Mouse (Mus musculus) ES-Bruce4 (cell line): ENCODE results near the gene Ciapin1. TPM values are rescaled to one million over a fixed set of nuclear protein-coding genes. Genes with fewer than 3 reads are reported as not detected.

Experiments used
- H3K27ac ChIP-seq: 2 replicates; pipeline ENCODE4 v1.5.1; 2012; ENCODE audit warnings: low read length, inconsistent platforms; ENCODE audit not compliant: insufficient read depth
- H3K27me3 ChIP-seq: 2 replicates; pipeline ENCODE4 v1.6.1; 2012; ENCODE audit warnings: mild to moderate bottlenecking, low read length, inconsistent platforms; ENCODE audit not compliant: control insufficient read depth, poor library complexity, insufficient read depth, severe bottlenecking
- H3K36me3 ChIP-seq: 2 replicates; pipeline ENCODE4 v1.6.1; 2012; ENCODE audit warnings: inconsistent platforms, mild to moderate bottlenecking, low read length, moderate library complexity; ENCODE audit not compliant: control insufficient read depth, poor library complexity, insufficient read depth, severe bottlenecking
- H3K4me1 ChIP-seq: one replicate; pipeline ENCODE4 v1.8.1; 2011; ENCODE audit warnings: low read length; ENCODE audit not compliant: control insufficient read depth, insufficient read depth
- H3K4me3 ChIP-seq: 2 replicates; pipeline ENCODE4 v1.5.1; 2011; ENCODE audit warnings: low read depth, mild to moderate bottlenecking, low read length
- H3K9ac ChIP-seq: 2 replicates; pipeline ENCODE4 v1.6.1; 2012; ENCODE audit warnings: low read depth, mild to moderate bottlenecking, inconsistent platforms; ENCODE audit not compliant: poor library complexity, severe bottlenecking
- H3K9me3 ChIP-seq: replicated peaks from 2 replicates; pipeline ENCODE4 v1.6.1; 2012; ENCODE audit warnings: mild to moderate bottlenecking, low read length, inconsistent platforms; ENCODE audit not compliant: control insufficient read depth, poor library complexity, insufficient read depth, severe bottlenecking
- CTCF ChIP-seq: IDR thresholded peaks from one replicate; pipeline ENCODE4 v1.8.1; 2011; ENCODE audit warnings: low read depth, low read length
- EP300 ChIP-seq: IDR thresholded peaks from 2 replicates; pipeline ENCODE4 v1.6.1; 2011; ENCODE audit warnings: low read depth, low read length; ENCODE audit not compliant: insufficient read depth
- POLR2A ChIP-seq: IDR thresholded peaks from one replicate; pipeline ENCODE4 v1.8.1; 2011; ENCODE audit warnings: low read length; ENCODE audit not compliant: insufficient read depth
- polyA plus RNA-seq: library from polyadenylated mRNA; stranded (reverse); fragments of >200 nt; gene quantifications from 2 replicates; pipeline ENCODE4 v1.2.4, GENCODE M21; 2011; ENCODE audit warnings: low read depth; ENCODE audit not compliant: missing spikeins, insufficient read depth, insufficient read length

Gene Ciapin1
- polyA plus RNA-seq, 1 experiment, result 75.8 TPM

GRCm38 (mm10) chr8:94817933-94818332 is 20.2 kb downstream of the Ciapin1 start:
- Histone ChIP-seq H3K4me1 (no peaks in the 10 kb centered on the region), H3K9me3 (no peaks in the 10 kb centered on the region), H3K9ac (no peak overlapping the region), H3K27ac (no peak overlapping the region), H3K27me3 (no peaks in the 10 kb centered on the region), H3K4me3 (no peak overlapping the region), H3K36me3 (peaks cover 11% of the 10 kb centered on the region)
- TF ChIP-seq EP300 (no peak), CTCF (no peak), POLR2A (no peak)

GRCm38 (mm10) chr8:94814556-94814955 is 23.6 kb downstream of the Ciapin1 start:
- H3K27me3 ChIP-seq, result no peaks in the 10 kb centered on the region
- no peak overlapping the region for H3K4me3 ChIP-seq

GRCm38 (mm10) chr8:94812645-94813098 is 25.5 kb downstream of the Ciapin1 start:
- peak; percentile 24 for TF ChIP-seq CTCF
- TF ChIP-seq POLR2A, result no peak
- TF ChIP-seq EP300, result no peak
- Histone ChIP-seq H3K36me3 (no peaks in the 10 kb centered on the region), H3K4me3 (no peak overlapping the region), H3K27ac (no peak overlapping the region), H3K9me3 (no peaks in the 10 kb centered on the region), H3K27me3 (no peaks in the 10 kb centered on the region), H3K4me1 (no peaks in the 10 kb centered on the region), H3K9ac (no peak overlapping the region)

More at GRCm38 (mm10) chr8:94814556-94814955, 23.6 kb downstream of the Ciapin1 start:
- Histone ChIP-seq H3K9ac (no peak overlapping the region), H3K4me1 (no peaks in the 10 kb centered on the region), H3K36me3 (no peaks in the 10 kb centered on the region), H3K9me3 (no peaks in the 10 kb centered on the region), H3K27ac (no peak overlapping the region)
- no peak for TF ChIP-seq POLR2A

DNA sequence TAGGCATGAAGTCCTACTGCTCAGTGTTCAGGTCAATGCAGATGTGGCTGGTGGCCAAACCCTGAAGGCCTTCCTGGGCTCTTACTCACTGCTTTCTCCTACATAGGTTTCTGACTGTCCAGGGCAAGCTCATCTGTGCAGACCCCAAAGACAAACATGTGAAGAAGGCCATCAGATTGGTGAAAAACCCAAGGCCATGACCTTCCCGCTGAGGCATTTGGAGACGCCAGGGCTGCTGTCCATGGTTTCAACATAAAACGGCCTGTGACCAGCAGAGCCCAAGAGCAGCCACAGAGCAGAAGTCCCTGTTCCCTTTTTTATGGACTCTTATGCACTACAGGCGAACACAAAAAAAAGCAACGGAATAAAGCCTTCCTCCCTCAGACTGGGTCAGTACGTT is 26.5 kb downstream of the Ciapin1 start:
- Histone ChIP-seq H3K27ac (no peak overlapping the region), H3K9ac (no peak overlapping the region)

GRCm38 (mm10) chr8:94810855-94811254 is 27.3 kb downstream of the Ciapin1 start:
- Histone ChIP-seq H3K9ac (no peak overlapping the region), H3K36me3 (no peaks in the 10 kb centered on the region), H3K27me3 (no peaks in the 10 kb centered on the region), H3K27ac (no peak overlapping the region), H3K4me1 (no peaks in the 10 kb centered on the region), H3K4me3 (no peak overlapping the region), H3K9me3 (no peaks in the 10 kb centered on the region)
- no peak for TF ChIP-seq CTCF
- TF ChIP-seq POLR2A, result no peak
- TF ChIP-seq EP300, result no peak

More for the DNA sequence above, 26.5 kb downstream of the Ciapin1 start:
- TF ChIP-seq EP300, result no peak
- TF ChIP-seq POLR2A, result no peak
- TF ChIP-seq CTCF, result no peak
- Histone ChIP-seq H3K4me3 (no peak overlapping the region), H3K9me3 (no peaks in the 10 kb centered on the region), H3K27me3 (no peaks in the 10 kb centered on the region), H3K4me1 (no peaks in the 10 kb centered on the region), H3K36me3 (no peaks in the 10 kb centered on the region)

- Histone ChIP-seq H3K27me3 (no peaks in the 10 kb centered on the region), H3K4me3 (no peak within 1 kb of the TSS), H3K9me3 (no peaks in the 10 kb centered on the region), H3K36me3 (no peaks in the 10 kb centered on the region), H3K9ac (no peak within 1 kb of the TSS), H3K27ac (no peak within 1 kb of the TSS), H3K4me1 (no peaks in the 10 kb centered on the region)
- no peak for TF ChIP-seq CTCF
- no peak for TF ChIP-seq EP300
- TF ChIP-seq POLR2A, result no peak
These were observed 28.0 kb downstream of the Ciapin1 start, which contains the start of gene Ccl17 for GRCm38 (mm10) chr8:94810153-94810552. Ccl17 (plus strand) TSS chr8:94810453.
